Mouse (Mus musculus): Measurements from ENCODE around the gene Scap. TPM values are rescaled to one million over a fixed set of nuclear protein-coding genes. Genes with fewer than 3 reads are reported as not detected.

The Scap gene
- 38.1 and 40.4 TPM in 2 replicates for total RNA-seq (2012; rRNA removed)
- total RNA-seq (2014; rRNA removed), result 24.7 and 25.0 TPM in 2 replicates
- 39.9 and 48.9 TPM in 2 replicates for polyA plus RNA-seq (2012; ENCODE audit: insufficient read length, low read depth)

DNA sequence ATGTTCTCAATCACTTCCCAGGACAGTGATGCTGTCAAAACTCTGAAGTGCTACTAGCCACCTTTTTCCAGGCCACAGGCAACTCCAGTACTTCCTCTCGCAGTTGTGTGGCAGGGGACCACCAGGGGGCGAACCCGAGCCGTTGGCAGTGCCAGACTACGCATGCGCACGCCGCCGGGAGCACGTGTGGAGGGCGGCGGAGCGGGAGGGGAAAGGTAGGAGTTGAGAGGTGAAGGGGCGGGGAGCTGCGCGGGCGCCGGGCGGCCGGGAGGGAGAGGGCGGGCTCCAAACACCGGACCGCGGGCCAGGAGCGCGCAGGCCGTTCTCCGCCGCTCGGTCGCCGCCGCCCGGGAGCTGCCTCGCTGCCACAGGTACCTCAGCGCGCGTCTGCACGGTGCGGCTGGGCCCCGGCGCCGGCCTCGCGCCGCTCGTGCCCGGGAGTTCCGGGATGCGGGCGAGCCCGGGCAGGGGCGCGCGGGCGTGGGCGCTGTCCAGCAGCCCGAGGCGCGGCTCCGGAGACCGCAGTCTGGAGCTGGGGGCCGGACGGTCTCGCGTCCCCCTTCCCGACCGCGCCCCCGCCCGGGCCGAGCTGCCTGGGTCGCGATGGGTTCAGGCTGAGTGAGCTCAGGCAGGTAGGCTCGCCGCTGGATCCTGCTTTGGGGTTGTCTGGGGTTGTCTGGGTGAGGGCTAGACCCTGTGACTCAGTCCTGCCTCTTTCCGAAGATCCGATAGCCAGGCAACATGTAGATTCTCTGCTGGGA, at the start of gene Scap:
Gene Scap, plus strand, starts transcription at position 154 of the 761 bp plus-strand sequence.
- peaks cover 3% of the 10 kb centered on the region for H3K9me3 ChIP-seq (replicated peaks; ENCODE audit: low read length)
- dilution Hi-C loops (cut with MboI; ENCODE audit: extremely low pct_ligation_motif_present, extremely low pct_unique_long_range_greater_than_20kb, low sequenced_read_pairs), result no loop called here
- 0 out of 2 replicates have a peak, but pooled peaks have one; percentile 65 for TF ChIP-seq UBTF (IDR thresholded peaks at IDR 0.05; ENCODE audit: low read depth, low read length)
- peak; percentile 73 for TF ChIP-seq HCFC1 (IDR thresholded peaks at IDR 0.05; ENCODE audit: low read depth, low read length)
- TF ChIP-seq POLR2AphosphoS2 (IDR thresholded peaks at IDR 0.05; ENCODE audit: low read depth, low read length), result no peak
- no peak for TF ChIP-seq GABPA (IDR thresholded peaks at IDR 0.05; ENCODE audit: insufficient replicate concordance, low read depth, low read length)
- no peak for TF ChIP-seq PAX5 (IDR thresholded peaks at IDR 0.05; ENCODE audit: low read length)
- TF ChIP-seq BHLHE40 (IDR thresholded peaks at IDR 0.05; ENCODE audit: low read depth, low read length), result peak; percentile 98
- TF ChIP-seq ZC3H11A (IDR thresholded peaks at IDR 0.05; ENCODE audit: low read depth, low read length), result no peak
- no peak for TF ChIP-seq MAFK (IDR thresholded peaks at IDR 0.05; ENCODE audit: insufficient replicate concordance, low read length)
- peak; percentile 90 for TF ChIP-seq MXI1 (IDR thresholded peaks at IDR 0.05; ENCODE audit: low read depth, low read length)
- TF ChIP-seq TBP (conservative IDR thresholded peaks at IDR 0.05; ENCODE audit: low read depth, low read length), result no peak
- peak; percentile 70; the same call in 1 of the 2 replicates for TF ChIP-seq MAZ (IDR thresholded peaks at IDR 0.05; ENCODE audit: low read depth, low read length)
- TF ChIP-seq KAT2A (IDR thresholded peaks at IDR 0.05; ENCODE audit: insufficient replicate concordance, low read length), result 0 out of 2 replicates have a peak, but pooled peaks have one; percentile 48
- TF ChIP-seq RCOR1 (conservative IDR thresholded peaks at IDR 0.05; ENCODE audit: low read depth, low read length), result no peak
- no peak for TF ChIP-seq JUN (IDR thresholded peaks at IDR 0.05; ENCODE audit: insufficient read depth, low read depth, low read length)
- TF ChIP-seq ZMIZ1 (IDR thresholded peaks at IDR 0.05; ENCODE audit: low read depth, low read length), result peak; percentile 54
- no peak for TF ChIP-seq ZNF384 (IDR thresholded peaks at IDR 0.05; ENCODE audit: low read depth, low read length)
- TF ChIP-seq TCF12 (IDR thresholded peaks at IDR 0.05; ENCODE audit: low read depth, low read length), result peak; percentile 55
- TF ChIP-seq ZKSCAN1 (IDR thresholded peaks at IDR 0.05; ENCODE audit: borderline replicate concordance, low read depth, low read length), result no peak
- no peak for TF ChIP-seq JUND (conservative IDR thresholded peaks at IDR 0.05; ENCODE audit: low read depth, low read length)
- peak; percentile 77 for TF ChIP-seq USF1 (IDR thresholded peaks at IDR 0.05; ENCODE audit: low read depth, low read length)
- no peak; the same call in 1 of the 2 replicates for TF ChIP-seq MEF2A (IDR thresholded peaks at IDR 0.05; ENCODE audit: borderline replicate concordance, low read depth, low read length)
- no peak for TF ChIP-seq E2F4 (IDR thresholded peaks at IDR 0.05; ENCODE audit: insufficient replicate concordance, low read depth, low read length)
- peak; percentile 70 for TF ChIP-seq POLR2A (IDR thresholded peaks at IDR 0.05; ENCODE audit: low read depth, low read length)
- peak; percentile 89; the same call in 1 of the 2 replicates for TF ChIP-seq MAX (IDR thresholded peaks at IDR 0.05; ENCODE audit: low read length)
- TF ChIP-seq CHD1 (IDR thresholded peaks at IDR 0.05; ENCODE audit: low read depth, low read length), result no peak
- TF ChIP-seq IRF4 (IDR thresholded peaks at IDR 0.05; ENCODE audit: low read depth, low read length), result peak; percentile 26
- peak; percentile 34; the same call in 1 of the 2 replicates for TF ChIP-seq NELFE (IDR thresholded peaks at IDR 0.05; ENCODE audit: low read depth, low read length)
- TF ChIP-seq NRF1 (IDR thresholded peaks at IDR 0.05; ENCODE audit: low read depth, low read length), result peak; percentile 96
- peak; percentile 73 for TF ChIP-seq ELF1 (IDR thresholded peaks at IDR 0.05; ENCODE audit: low read depth, low read length)
- TF ChIP-seq MYC (IDR thresholded peaks at IDR 0.05; ENCODE audit: low read depth, low read length), result 0 out of 2 replicates have a peak, but pooled peaks have one; percentile 66
- TF ChIP-seq CHD2 (IDR thresholded peaks at IDR 0.05; ENCODE audit: low read length), result peak; percentile 83
- no peak; the same call in 1 of the 2 replicates for TF ChIP-seq USF2 (conservative IDR thresholded peaks at IDR 0.05; ENCODE audit: low read depth, low read length)
- peak; percentile 64 for TF ChIP-seq SMC3 (IDR thresholded peaks at IDR 0.05; ENCODE audit: low read depth, low read length)
- TF ChIP-seq ETS1 (conservative IDR thresholded peaks at IDR 0.05; ENCODE audit: low read depth, low read length), result no peak
- peak; percentile 26 for TF ChIP-seq RAD21 (IDR thresholded peaks at IDR 0.05; ENCODE audit: low read depth, low read length)
- TF ChIP-seq EP300 (IDR thresholded peaks at IDR 0.05; ENCODE audit: low read length), result no peak
- peak; percentile 64; the same call in 1 of the 2 replicates for TF ChIP-seq SIN3A (IDR thresholded peaks at IDR 0.05; ENCODE audit: low read length)
- peak; percentile 60 to 88; a peak in 3 of 4 replicates for TF ChIP-seq CTCF (conservative IDR thresholded peaks at IDR 0.05 in 1 of 2, IDR thresholded peaks at IDR 0.05 in 1 of 2; ENCODE audit: low read depth in 2 of 2, low read length in 2 of 2)
- peak within 1 kb of the TSS; percentile 32 for H3K9ac ChIP-seq (ENCODE audit: insufficient read depth, low read depth)
- peaks cover 4 to 29% of the 10 kb centered on the region in 2 experiments for H3K4me1 ChIP-seq (ENCODE audit: control insufficient read depth in 1 of 2, insufficient read depth in 2 of 2)
- in situ Hi-C loops (cut with MboI; ENCODE audit: low pct_ligation_motif_present, low pct_unique_long_range_greater_than_20kb, low sequenced_read_pairs), result no loop called here
- no peaks in the 10 kb centered on the region for H3K27me3 ChIP-seq (replicated peaks)
- H3K79me2 ChIP-seq (replicated peaks; ENCODE audit: control insufficient read depth, extremely low read depth, insufficient read depth, poor library complexity, severe bottlenecking), result 0 out of 2 replicates have a peak, but pooled peaks cover 14% of the 10 kb centered on the region
- no peak within 1 kb of the TSS for H3K27ac ChIP-seq (ENCODE audit: insufficient read depth, low read depth)
- peak within 1 kb of the TSS; percentile 68; the same call in 1 of the 2 replicates for H3K4me2 ChIP-seq (ENCODE audit: insufficient read depth, low read depth, poor library complexity, severe bottlenecking)
- peak; percentile 90 for DNase-seq (ENCODE audit: extremely low read depth)
- no peaks in the 10 kb centered on the region for H3K36me3 ChIP-seq (replicated peaks in 1 of 2; ENCODE audit: control insufficient read depth in 1 of 2, insufficient read depth in 1 of 2, low read length in 1 of 2)
- peak within 1 kb of the TSS; percentile 73 to 85 (median 82) for H3K4me3 ChIP-seq (replicated peaks in 1 of 3; ENCODE audit: low read depth in 2 of 3, low read length in 2 of 3, poor library complexity in 1 of 3)
